Comparison of ENCODE assay signal across 21 mouse cellular contexts in the genomic region with DNA sequence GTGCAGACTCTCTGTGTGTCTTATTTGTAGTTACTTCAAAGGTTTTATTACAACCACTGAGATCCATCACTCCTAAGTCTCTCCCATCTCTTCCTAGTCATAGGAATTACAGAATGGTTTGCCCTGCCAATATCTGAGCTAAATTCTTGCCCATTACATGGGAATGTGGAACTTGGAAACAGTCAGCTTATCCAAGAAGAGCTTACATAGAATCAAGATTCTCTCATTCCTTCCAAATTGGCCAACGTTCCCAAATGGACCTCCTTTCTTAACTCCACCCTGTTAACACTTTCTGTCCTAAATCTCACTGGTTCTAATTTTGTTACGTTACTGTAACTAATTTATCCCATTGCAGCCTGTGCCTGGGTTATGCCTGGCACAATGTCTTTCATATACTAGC. TPM values are rescaled to one million over a fixed set of nuclear protein-coding genes. Genes with fewer than 3 reads are reported as not detected.
"Had no signal": no experiment of that assay in that cellular context is flagged by ENCODE, and none has a peak within 500 bp of the region (broad histone marks: within the 10 kb centered on the region; RNA-seq: fewer than 3 reads in every experiment).

No protein-coding gene starts in this region.

- H3K27ac ChIP-seq: midbrain, embryonic 10.5 days; midbrain, embryonic 12.5 days; neural tube, embryonic 13.5 days; neural tube, embryonic 15.5 days; stomach, embryonic 15.5 days; stomach, postnatal 0 days had no signal

- H3K9me3 ChIP-seq: midbrain, embryonic 10.5 days; midbrain, embryonic 12.5 days; neural tube, embryonic 13.5 days; neural tube, embryonic 15.5 days; stomach, embryonic 15.5 days had no signal

- H3K4me2 ChIP-seq: lung, embryonic 14.5 days; midbrain, embryonic 12.5 days; neural tube, embryonic 13.5 days; neural tube, embryonic 15.5 days; stomach, embryonic 15.5 days had no signal

- H3K27me3 ChIP-seq: midbrain, embryonic 12.5 days; neural tube, embryonic 13.5 days; neural tube, embryonic 15.5 days; stomach, embryonic 15.5 days had no signal

- H3K4me1 ChIP-seq: stomach, embryonic 15.5 days had no signal

- DNase-seq: lung, adult 18-20 months; lung, embryonic 14.5 days; lung, postnatal 10 days; lung, postnatal 4 days; midbrain, embryonic 14.5 days; retina, postnatal 1 day; right cerebral cortex, adult 18-20 months; right cerebral cortex, postnatal 25 days; right cerebral cortex, postnatal 4 days; thymus, adult 18-20 months; thymus, postnatal 14 days; thymus, postnatal 4 days had no signal

- H3K4me3 ChIP-seq: midbrain, embryonic 10.5 days; midbrain, embryonic 12.5 days; myocyte; neural tube, embryonic 13.5 days; neural tube, embryonic 15.5 days; stomach, embryonic 15.5 days had no signal

- H3K9ac ChIP-seq: lung, embryonic 14.5 days; midbrain, embryonic 12.5 days; neural tube, embryonic 13.5 days; neural tube, embryonic 15.5 days; stomach, embryonic 15.5 days had no signal

- ATAC-seq: midbrain, embryonic 16.5 days had no signal

- H3K36me3 ChIP-seq: midbrain, embryonic 10.5 days; midbrain, embryonic 12.5 days; neural tube, embryonic 13.5 days; neural tube, embryonic 15.5 days; stomach, embryonic 15.5 days had no signal

RNA-seq across cellular contexts. Expression of gene Car8, which starts 25.2 kb away (rescaled TPM):
- total RNA-seq: megakaryocyte-erythroid progenitor cell, adult 5-6 weeks had no signal
